Mouse (Mus musculus) E14TG2a.4 (cell line): ENCODE data around the gene Minos1.

ENCODE experiments used
- CTCF ChIP-seq: conservative IDR thresholded peaks from 2 replicates; pipeline ENCODE4 v1.5.1; 2014; ENCODE audit warnings: low read length
- NANOG ChIP-seq: IDR thresholded peaks from 2 replicates; pipeline ENCODE4 v1.6.1; 2014; ENCODE audit warnings: borderline replicate concordance, low read length, mixed read lengths
- POU5F1 ChIP-seq: IDR thresholded peaks from 2 replicates; pipeline ENCODE4 v1.6.1; 2014; ENCODE audit warnings: low read length, borderline replicate concordance

DNA sequence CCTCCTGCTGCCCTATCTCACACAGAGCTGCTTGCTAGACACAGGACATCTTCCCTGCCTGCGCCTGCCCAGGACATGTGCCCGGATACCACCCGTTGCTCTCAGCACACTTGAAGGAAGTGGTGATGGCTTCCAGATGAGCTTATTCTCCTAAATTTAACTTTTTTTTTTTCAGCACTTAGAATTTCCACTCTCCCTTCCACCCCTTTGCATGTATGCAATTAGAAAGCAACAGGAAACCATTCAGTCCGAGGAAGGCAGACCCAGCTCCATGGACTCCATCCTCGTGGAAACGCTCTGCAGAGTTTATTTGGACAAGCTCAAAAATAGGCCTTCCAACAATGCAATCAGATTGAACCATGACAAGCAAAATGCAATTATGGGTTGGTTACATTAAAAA is 29.4 kb downstream of the Minos1 start:
- TF ChIP-seq CTCF (no peak), NANOG (no peak), POU5F1 (no peak)
